11 mouse cellular contexts compared by ENCODE assay signal in the genomic region with DNA sequence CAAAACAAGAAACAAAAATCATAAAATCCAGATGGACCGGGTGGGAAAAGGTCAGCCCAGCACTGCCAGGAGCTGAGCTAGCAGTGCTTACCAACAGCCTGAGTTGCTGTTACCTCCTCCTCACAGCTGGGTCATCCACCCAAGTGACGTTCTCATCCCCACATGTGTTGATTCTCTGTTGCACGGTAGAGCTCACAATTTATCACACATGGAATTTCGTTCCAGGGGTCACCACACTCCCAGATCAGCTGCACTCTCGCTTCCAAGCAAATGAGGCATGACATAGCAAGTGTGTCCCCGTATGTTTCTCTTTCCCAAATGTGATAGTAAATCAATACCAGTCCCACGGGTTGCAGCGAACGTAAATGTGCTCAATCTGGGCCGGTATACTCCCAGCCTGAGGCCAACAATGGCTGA.
DNase-seq lines count a peak whose midpoint lies in the region; ATAC-seq lines count a peak whose summit lies in the region.
"Had no signal": no experiment of that assay in that cellular context is flagged by ENCODE, and none has a peak within 500 bp of the region (broad histone marks: within the 10 kb centered on the region; RNA-seq: fewer than 3 reads in every experiment).

No protein-coding gene starts in this region.

- no peaks in the 10 kb centered on the region for H3K27me3 ChIP-seq in neural tube, embryonic 15.5 days (replicated peaks)
- no peaks in the 10 kb centered on the region; the same call in 1 of the 2 replicates for H3K27me3 ChIP-seq in embryonic facial prominence, embryonic 12.5 days
- no peaks in the 10 kb centered on the region for H3K27me3 ChIP-seq in limb, embryonic 11.5 days (ENCODE audit: control insufficient read depth, insufficient read depth, low read length)
- H3K27me3 ChIP-seq: midbrain, embryonic 15.5 days had no signal

- H3K9ac ChIP-seq in neural tube, embryonic 15.5 days (replicated peaks) = no peak overlapping the region
- H3K9ac ChIP-seq in embryonic facial prominence, embryonic 12.5 days = no peak overlapping the region
- no peak overlapping the region for H3K9ac ChIP-seq in limb, embryonic 11.5 days (ENCODE audit: low read length)
- H3K9ac ChIP-seq: midbrain, embryonic 15.5 days had no signal

- H3K9me3 ChIP-seq in neural tube, embryonic 15.5 days (replicated peaks) = no peaks in the 10 kb centered on the region
- no peaks in the 10 kb centered on the region for H3K9me3 ChIP-seq in embryonic facial prominence, embryonic 12.5 days
- H3K9me3 ChIP-seq in limb, embryonic 11.5 days (ENCODE audit: control insufficient read depth, low read length) = no peaks in the 10 kb centered on the region
- H3K9me3 ChIP-seq: midbrain, embryonic 15.5 days had no signal

- peaks cover 17% of the 10 kb centered on the region for H3K4me1 ChIP-seq in neural tube, embryonic 15.5 days
- peaks cover 15% of the 10 kb centered on the region; the same call in 1 of the 2 replicates for H3K4me1 ChIP-seq in embryonic facial prominence, embryonic 12.5 days
- peaks cover 11% of the 10 kb centered on the region; the same call in 1 of the 2 replicates for H3K4me1 ChIP-seq in limb, embryonic 11.5 days (ENCODE audit: control insufficient read depth, insufficient read depth, low read length)

- WGBS in neural tube, embryonic 15.5 days = 18% methylated on average over 10 of the region's 10 CpGs
- 22% methylated on average over 10 of the region's 10 CpGs for WGBS in embryonic facial prominence, embryonic 12.5 days
- 10% methylated on average over 10 of the region's 10 CpGs for WGBS in limb, embryonic 11.5 days

- H3K36me3 ChIP-seq in neural tube, embryonic 15.5 days = no peaks in the 10 kb centered on the region
- H3K36me3 ChIP-seq in embryonic facial prominence, embryonic 12.5 days = no peaks in the 10 kb centered on the region
- no peaks in the 10 kb centered on the region for H3K36me3 ChIP-seq in limb, embryonic 11.5 days (ENCODE audit: control insufficient read depth, insufficient read depth, low read length)
- H3K36me3 ChIP-seq: midbrain, embryonic 15.5 days had no signal

- no peak overlapping the region for H3K27ac ChIP-seq in neural tube, embryonic 15.5 days (replicated peaks)
- H3K27ac ChIP-seq in embryonic facial prominence, embryonic 12.5 days = 0 out of 2 replicates have a peak overlapping the region, but pooled peaks have one; percentile 17
- H3K27ac ChIP-seq in limb, embryonic 11.5 days (replicated peaks; ENCODE audit: low read depth, low read length) = no peak overlapping the region
- H3K27ac ChIP-seq: midbrain, embryonic 15.5 days had no signal

- H3K4me3 ChIP-seq in neural tube, embryonic 15.5 days (replicated peaks) = no peak overlapping the region
- H3K4me3 ChIP-seq in embryonic facial prominence, embryonic 12.5 days = no peak overlapping the region
- no peak overlapping the region for H3K4me3 ChIP-seq in limb, embryonic 11.5 days (ENCODE audit: low read depth, low read length)
- H3K4me3 ChIP-seq: midbrain, embryonic 15.5 days had no signal

- DNase-seq in neural tube, embryonic 10.5 days (ENCODE audit: extremely low spot score, low spot score) = peak; percentile 66
- DNase-seq in limb, embryonic 11.5 days (ENCODE audit: low spot score) = peak; percentile 62
- peak; percentile 11 for DNase-seq in yolk sac, embryonic 10.5 days (ENCODE audit: low spot score)
- DNase-seq in c-Kit-positive CD71-positive TER-119-positive erythroid progenitor cells, embryonic 14.5 days (ENCODE audit: low spot score) = no peak
- no peak for DNase-seq in testis, postnatal 10 days (ENCODE audit: low spot score)
- DNase-seq: cerebellum, adult 8-10 months; liver had no signal

- no peak for ATAC-seq in neural tube, embryonic 15.5 days (ENCODE audit: low FRiP score)
- 0 out of 2 replicates have a peak, but pooled peaks have one; percentile 41 for ATAC-seq in embryonic facial prominence, embryonic 12.5 days (ENCODE audit: insufficient number of reproducible peaks, insufficient read depth, low FRiP score, low TSS enrichment)
- ATAC-seq in limb, embryonic 11.5 days (ENCODE audit: insufficient number of reproducible peaks, low FRiP score, low TSS enrichment, low read depth) = no peak
- ATAC-seq: intestine, embryonic 16.5 days; midbrain, embryonic 15.5 days had no signal

- H3K4me2 ChIP-seq in neural tube, embryonic 15.5 days = no peak overlapping the region
- no peak overlapping the region for H3K4me2 ChIP-seq in embryonic facial prominence, embryonic 12.5 days (replicated peaks)
- no peak overlapping the region for H3K4me2 ChIP-seq in limb, embryonic 11.5 days (ENCODE audit: low read depth, severe bottlenecking)
- H3K4me2 ChIP-seq: midbrain, embryonic 15.5 days had no signal

Comparison
In these comparisons a context has a peak if more than half of its experiments do, and no peak if none do; other contexts are left out.
1. DNase-seq: peak in neural tube, embryonic 10.5 days (single experiment), limb, embryonic 11.5 days (single experiment) and yolk sac, embryonic 10.5 days (single experiment); none in c-Kit-positive CD71-positive TER-119-positive erythroid progenitor cells, embryonic 14.5 days (single experiment) and testis, postnatal 10 days (single experiment).